Mouse (Mus musculus): Measurements from ENCODE around the gene Osbpl8. TPM values are rescaled to one million over a fixed set of nuclear protein-coding genes. Genes with fewer than 3 reads are reported as not detected.

Gene Osbpl8
- polyA plus RNA-seq, 1 experiment from 2014 or later: 9.6 TPM

DNA sequence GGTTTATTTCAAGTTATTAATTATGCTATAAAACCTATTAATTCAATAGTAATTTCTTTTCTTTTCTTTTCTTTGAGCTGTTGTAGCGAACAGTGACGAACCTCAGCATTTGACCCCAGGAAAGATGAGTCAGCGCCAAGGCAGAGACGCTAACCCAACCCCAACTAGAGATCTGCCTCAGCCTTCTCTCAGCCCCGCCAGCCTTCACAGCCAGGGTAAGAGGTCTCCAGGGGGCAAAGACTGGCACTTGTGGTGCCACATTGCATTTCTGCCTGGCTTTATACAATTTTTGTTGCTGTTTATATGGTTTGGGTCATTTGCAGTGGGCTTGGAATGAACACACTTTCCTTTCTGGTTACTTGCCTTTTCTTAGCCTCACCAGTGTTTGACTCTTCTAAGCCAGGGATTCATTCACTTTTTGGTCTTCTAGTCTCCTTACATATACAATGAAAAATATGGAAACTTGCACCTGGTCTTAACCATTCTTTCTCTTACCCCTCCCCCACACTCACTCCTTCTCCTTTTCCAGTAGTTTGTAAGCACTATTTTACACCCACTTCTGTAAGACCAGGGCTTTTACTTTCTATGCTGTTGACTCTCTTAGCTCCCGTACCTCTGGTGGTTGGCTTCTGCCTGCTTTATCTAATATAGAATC lies 69.1 kb downstream of the Osbpl8 start:
- Histone ChIP-seq H3K9ac (ENCODE audit: low read depth, low read length) (no peak overlapping the region), H3K27me3 (ENCODE audit: control insufficient read depth, insufficient read depth, low read length) (no peaks in the 10 kb centered on the region), H3K36me3 (ENCODE audit: control insufficient read depth, insufficient read depth, low read length) (no peaks in the 10 kb centered on the region), H3K4me3 (ENCODE audit: low read length) (no peak overlapping the region), H3K4me2 (replicated peaks; ENCODE audit: low read depth, low read length) (no peak overlapping the region), H3K9me3 (ENCODE audit: control insufficient read depth, low read length) (no peaks in the 10 kb centered on the region), H3K27ac (ENCODE audit: low read depth, low read length) (no peak overlapping the region), H3K4me1 (ENCODE audit: control insufficient read depth, insufficient read depth, low read length) (peaks cover 8% of the 10 kb centered on the region; the same call in 1 of the 2 replicates)
- 55% methylated on average over 6 of the region's 6 CpGs for WGBS
- no peak for ATAC-seq (ENCODE audit: low FRiP score, low TSS enrichment)

DNA sequence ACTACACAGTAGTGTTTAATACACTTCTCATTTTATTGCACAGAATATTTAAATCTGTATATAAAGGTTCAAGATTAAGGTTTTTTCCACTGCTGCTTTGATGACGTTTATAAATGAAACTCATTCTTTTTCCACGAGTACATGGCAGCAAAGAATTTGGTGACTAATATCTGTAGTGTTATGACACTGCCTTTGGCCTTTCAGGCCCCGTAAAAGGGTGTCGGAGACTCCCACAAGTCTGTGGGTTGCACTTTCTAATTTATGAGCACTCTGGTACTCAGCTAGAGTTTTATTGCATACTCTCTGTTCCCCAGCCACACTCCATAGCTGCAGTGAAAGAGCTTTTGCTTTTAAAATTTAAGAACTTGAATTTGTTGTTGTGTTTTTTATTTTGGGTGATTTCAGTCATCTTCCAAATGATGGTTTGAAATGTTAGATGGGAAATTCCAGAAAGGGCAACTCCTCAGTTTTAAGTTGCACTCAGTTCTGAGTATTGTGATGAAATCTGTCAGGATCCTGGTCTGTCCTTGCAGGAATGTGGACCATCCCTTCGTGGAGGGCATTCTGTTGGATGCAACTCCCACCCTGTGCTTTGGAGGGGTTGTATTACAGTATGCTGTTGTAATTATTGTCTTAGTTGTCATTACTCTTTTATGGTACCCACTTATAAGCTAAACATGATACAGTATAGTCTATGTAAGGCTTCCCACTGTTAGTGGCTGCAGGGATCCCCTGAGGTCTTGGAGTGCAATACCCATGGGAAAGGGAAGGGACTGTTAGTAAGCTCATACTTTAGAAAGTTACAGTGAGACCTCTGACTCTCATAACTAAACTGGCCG lies 70.1 kb downstream of the Osbpl8 start:
- no peak overlapping the region for H3K9ac ChIP-seq (ENCODE audit: low read depth, low read length)
- 23% methylated on average over 6 of the region's 6 CpGs for WGBS
- no peak overlapping the region for H3K4me3 ChIP-seq (ENCODE audit: low read length)
- no peak overlapping the region for H3K4me2 ChIP-seq (replicated peaks; ENCODE audit: low read depth, low read length)
- H3K27me3 ChIP-seq (ENCODE audit: control insufficient read depth, insufficient read depth, low read length): no peaks in the 10 kb centered on the region
- ATAC-seq (ENCODE audit: low FRiP score, low TSS enrichment): peak; percentile 64; the same call in 1 of the 2 replicates
- H3K27ac ChIP-seq (ENCODE audit: low read depth, low read length): no peak overlapping the region
- no peaks in the 10 kb centered on the region for H3K36me3 ChIP-seq (ENCODE audit: control insufficient read depth, insufficient read depth, low read length)
- peaks cover 8% of the 10 kb centered on the region; the same call in 1 of the 2 replicates for H3K4me1 ChIP-seq (ENCODE audit: control insufficient read depth, insufficient read depth, low read length)
- no peaks in the 10 kb centered on the region for H3K9me3 ChIP-seq (ENCODE audit: control insufficient read depth, low read length)

DNA sequence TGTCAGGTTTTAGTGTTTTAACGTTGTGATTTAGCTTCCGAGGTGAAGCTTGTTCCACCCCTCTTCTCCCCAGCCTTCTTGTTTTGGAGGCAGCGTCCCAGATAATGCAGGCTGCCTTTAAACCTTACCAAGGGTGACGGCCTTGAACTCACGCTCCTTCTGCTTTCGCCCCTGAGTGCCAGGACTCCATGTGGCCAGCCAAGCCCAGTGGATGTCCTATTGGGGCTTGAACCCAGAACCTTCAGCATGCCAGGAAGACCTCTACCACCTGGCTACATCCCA lies 70.7 kb downstream of the Osbpl8 start:
- Histone ChIP-seq H3K4me2 (replicated peaks; ENCODE audit: low read depth, low read length) (no peak overlapping the region), H3K4me1 (ENCODE audit: control insufficient read depth, insufficient read depth, low read length) (peaks cover 8% of the 10 kb centered on the region; the same call in 1 of the 2 replicates), H3K4me3 (ENCODE audit: low read length) (no peak overlapping the region), H3K36me3 (ENCODE audit: control insufficient read depth, insufficient read depth, low read length) (no peaks in the 10 kb centered on the region), H3K9ac (ENCODE audit: low read depth, low read length) (no peak overlapping the region), H3K9me3 (ENCODE audit: control insufficient read depth, low read length) (no peaks in the 10 kb centered on the region), H3K27me3 (ENCODE audit: control insufficient read depth, insufficient read depth, low read length) (no peaks in the 10 kb centered on the region), H3K27ac (ENCODE audit: low read depth, low read length) (no peak overlapping the region)
- WGBS: 30% methylated on average over 6 of the region's 6 CpGs
- peak; percentile 16; the same call in 1 of the 2 replicates for ATAC-seq (ENCODE audit: low FRiP score, low TSS enrichment)

- ATAC-seq (ENCODE audit: low FRiP score, low TSS enrichment): no peak
- 82% methylated on average over 5 of the region's 5 CpGs for WGBS
- Histone ChIP-seq H3K4me1 (ENCODE audit: control insufficient read depth, insufficient read depth, low read length) (peaks cover 8% of the 10 kb centered on the region; the same call in 1 of the 2 replicates), H3K9me3 (ENCODE audit: control insufficient read depth, low read length) (no peaks in the 10 kb centered on the region), H3K4me2 (replicated peaks; ENCODE audit: low read depth, low read length) (no peak overlapping the region), H3K9ac (ENCODE audit: low read depth, low read length) (no peak overlapping the region), H3K27ac (ENCODE audit: low read depth, low read length) (no peak overlapping the region), H3K36me3 (ENCODE audit: control insufficient read depth, insufficient read depth, low read length) (no peaks in the 10 kb centered on the region), H3K4me3 (ENCODE audit: low read length) (no peak overlapping the region), H3K27me3 (ENCODE audit: control insufficient read depth, insufficient read depth, low read length) (no peaks in the 10 kb centered on the region)
These were observed 72.9 kb downstream of the Osbpl8 start for GRCm38 (mm10) chr10:111237434-111237833.

- ATAC-seq (ENCODE audit: low FRiP score, low TSS enrichment): no peak
- Histone ChIP-seq H3K4me2 (replicated peaks; ENCODE audit: low read depth, low read length) (no peak overlapping the region), H3K4me3 (ENCODE audit: low read length) (no peak overlapping the region), H3K27ac (ENCODE audit: low read depth, low read length) (no peak overlapping the region), H3K36me3 (ENCODE audit: control insufficient read depth, insufficient read depth, low read length) (no peaks in the 10 kb centered on the region), H3K9me3 (ENCODE audit: control insufficient read depth, low read length) (no peaks in the 10 kb centered on the region), H3K9ac (ENCODE audit: low read depth, low read length) (no peak overlapping the region), H3K4me1 (ENCODE audit: control insufficient read depth, insufficient read depth, low read length) (no peaks in the 10 kb centered on the region), H3K27me3 (ENCODE audit: control insufficient read depth, insufficient read depth, low read length) (no peaks in the 10 kb centered on the region)
- WGBS: 79% methylated on average over 7 of the region's 7 CpGs
These were observed 78.1 kb downstream of the Osbpl8 start for GRCm38 (mm10) chr10:111242677-111243076.

DNA sequence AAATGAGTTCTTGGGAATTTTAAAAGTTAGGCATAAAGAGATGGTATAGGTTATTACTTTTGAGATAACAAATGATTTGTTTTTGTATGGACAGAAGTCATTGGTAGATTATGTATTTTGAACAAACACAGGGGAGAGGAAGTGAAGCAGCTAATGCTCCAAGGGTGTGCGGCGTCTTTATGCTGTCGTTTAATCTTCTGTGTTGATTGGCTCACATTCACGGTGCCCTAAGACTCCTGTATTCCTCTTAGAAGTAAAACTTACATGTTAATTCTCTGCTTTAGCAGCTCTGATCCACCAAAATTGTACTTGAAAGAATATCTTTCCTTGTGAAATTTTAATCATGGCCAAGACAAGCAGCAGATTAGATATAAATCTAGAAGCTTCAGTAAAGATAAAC lies 83.1 kb downstream of the Osbpl8 start:
- no peak for ATAC-seq (ENCODE audit: low FRiP score, low TSS enrichment)
- Histone ChIP-seq H3K27ac (ENCODE audit: low read depth, low read length) (no peak overlapping the region), H3K4me2 (replicated peaks; ENCODE audit: low read depth, low read length) (no peak overlapping the region), H3K9ac (ENCODE audit: low read depth, low read length) (no peak overlapping the region), H3K9me3 (ENCODE audit: control insufficient read depth, low read length) (no peaks in the 10 kb centered on the region), H3K27me3 (ENCODE audit: control insufficient read depth, insufficient read depth, low read length) (no peaks in the 10 kb centered on the region), H3K4me1 (ENCODE audit: control insufficient read depth, insufficient read depth, low read length) (no peaks in the 10 kb centered on the region), H3K36me3 (ENCODE audit: control insufficient read depth, insufficient read depth, low read length) (no peaks in the 10 kb centered on the region), H3K4me3 (ENCODE audit: low read length) (no peak overlapping the region)
- 33% methylated on average over 4 of the region's 4 CpGs for WGBS

DNA sequence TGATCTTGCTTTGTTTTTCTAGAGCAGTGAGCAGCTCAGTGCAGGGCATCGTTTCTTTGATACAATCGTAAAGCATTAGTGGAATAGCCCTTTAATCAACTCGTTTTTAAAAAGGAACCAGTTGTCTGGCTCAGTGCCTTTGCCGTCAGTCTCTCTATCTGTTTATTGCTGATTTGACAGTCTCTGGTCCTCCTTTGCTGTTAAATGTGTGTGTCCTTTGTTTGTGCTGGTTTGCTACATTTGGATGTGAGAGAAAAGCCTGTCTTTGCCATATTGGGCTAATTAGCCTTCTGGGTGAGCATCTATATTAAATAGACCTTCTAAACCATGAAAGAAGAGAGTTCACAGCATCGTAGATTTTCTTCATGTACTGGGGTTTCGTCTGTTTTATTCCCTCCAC lies 83.6 kb downstream of the Osbpl8 start:
- H3K9me3 ChIP-seq (ENCODE audit: control insufficient read depth, low read length): no peaks in the 10 kb centered on the region
- WGBS: 30% methylated on average over 6 of the region's 6 CpGs
- H3K4me2 ChIP-seq (replicated peaks; ENCODE audit: low read depth, low read length): no peak overlapping the region
- H3K27ac ChIP-seq (ENCODE audit: low read depth, low read length): no peak overlapping the region
- no peaks in the 10 kb centered on the region for H3K27me3 ChIP-seq (ENCODE audit: control insufficient read depth, insufficient read depth, low read length)
- H3K4me1 ChIP-seq (ENCODE audit: control insufficient read depth, insufficient read depth, low read length): no peaks in the 10 kb centered on the region
- no peak for ATAC-seq (ENCODE audit: low FRiP score, low TSS enrichment)
- no peak overlapping the region for H3K4me3 ChIP-seq (ENCODE audit: low read length)
- H3K9ac ChIP-seq (ENCODE audit: low read depth, low read length): no peak overlapping the region
- H3K36me3 ChIP-seq (ENCODE audit: control insufficient read depth, insufficient read depth, low read length): no peaks in the 10 kb centered on the region

GRCm38 (mm10) chr10:111250192-111250591 lies 85.6 kb downstream of the Osbpl8 start:
- no peaks in the 10 kb centered on the region for H3K4me1 ChIP-seq (ENCODE audit: control insufficient read depth, insufficient read depth, low read length)
- no peak overlapping the region for H3K4me3 ChIP-seq (ENCODE audit: low read length)
- no peaks in the 10 kb centered on the region for H3K36me3 ChIP-seq (ENCODE audit: control insufficient read depth, insufficient read depth, low read length)
- H3K27ac ChIP-seq (ENCODE audit: low read depth, low read length): no peak overlapping the region
- no peaks in the 10 kb centered on the region for H3K27me3 ChIP-seq (ENCODE audit: control insufficient read depth, insufficient read depth, low read length)
- 92% methylated on average over 4 of the region's 4 CpGs for WGBS
- no peak overlapping the region for H3K4me2 ChIP-seq (replicated peaks; ENCODE audit: low read depth, low read length)
- ATAC-seq (ENCODE audit: low FRiP score, low TSS enrichment): no peak
- H3K9me3 ChIP-seq (ENCODE audit: control insufficient read depth, low read length): no peaks in the 10 kb centered on the region
- H3K9ac ChIP-seq (ENCODE audit: low read depth, low read length): no peak overlapping the region

DNA sequence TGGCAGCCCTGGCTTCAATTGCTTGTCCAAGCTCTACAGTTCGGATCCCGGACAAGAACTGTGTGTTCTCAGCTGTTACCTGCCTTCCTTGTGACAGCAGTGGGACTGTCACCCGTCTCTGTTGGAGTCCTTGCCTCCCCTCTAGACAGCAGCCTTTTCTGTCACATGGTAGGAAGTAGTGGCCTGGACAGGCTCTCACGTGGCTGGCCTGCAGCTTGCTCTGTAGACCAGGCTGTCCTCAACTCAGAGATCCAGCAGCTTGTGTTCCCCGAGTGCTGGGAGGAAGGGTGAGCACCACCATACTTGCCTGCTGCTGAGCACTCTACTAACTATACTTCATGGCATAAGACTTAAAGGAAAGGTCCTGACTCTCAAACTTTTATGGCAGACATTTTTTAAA lies 87.1 kb downstream of the Osbpl8 start:
- no peak overlapping the region for H3K4me3 ChIP-seq (ENCODE audit: low read length)
- no peak overlapping the region for H3K4me2 ChIP-seq (replicated peaks; ENCODE audit: low read depth, low read length)
- no peak for ATAC-seq (ENCODE audit: low FRiP score, low TSS enrichment)
- H3K36me3 ChIP-seq (ENCODE audit: control insufficient read depth, insufficient read depth, low read length): no peaks in the 10 kb centered on the region
- H3K4me1 ChIP-seq (ENCODE audit: control insufficient read depth, insufficient read depth, low read length): no peaks in the 10 kb centered on the region
- H3K9ac ChIP-seq (ENCODE audit: low read depth, low read length): no peak overlapping the region
- H3K27me3 ChIP-seq (ENCODE audit: control insufficient read depth, insufficient read depth, low read length): no peaks in the 10 kb centered on the region
- no peaks in the 10 kb centered on the region for H3K9me3 ChIP-seq (ENCODE audit: control insufficient read depth, low read length)
- WGBS: 80% methylated on average over 5 of the region's 5 CpGs
- H3K27ac ChIP-seq (ENCODE audit: low read depth, low read length): no peak overlapping the region
